Comparison of ENCODE assay signal across 23 mouse cellular contexts in genomic region chr11:121768824-121769223, GRCm38 (mm10).
DNase-seq lines count a peak whose midpoint lies in the region; ATAC-seq lines count a peak whose summit lies in the region.
"Had no signal": no experiment of that assay in that cellular context is flagged by ENCODE, and none has a peak within 500 bp of the region (broad histone marks: within the 10 kb centered on the region; RNA-seq: fewer than 3 reads in every experiment).

No protein-coding gene starts in this region.

- H3K36me3 ChIP-seq in midbrain, embryonic 13.5 days = no peaks in the 10 kb centered on the region
- H3K36me3 ChIP-seq: embryonic facial prominence, embryonic 12.5 days; heart, embryonic 13.5 days; limb, embryonic 12.5 days; liver, embryonic 15.5 days had no signal

- DNase-seq in 3134 (ENCODE audit: extremely low read depth, insufficient read length, low spot score) (peak; percentile 41), 3T3-L1 (ENCODE audit: low read depth, low spot score) (peak; percentile 77)
- peak; percentile 21 for DNase-seq in adrenal gland, postnatal 25 days
- DNase-seq in lung, postnatal 10 days = peak; percentile 49
- DNase-seq in right cerebral cortex, postnatal 10 days (ENCODE audit: low spot score in 2 of 2) = no peak
- no peak for DNase-seq in layer of hippocampus, adult 18-20 months (ENCODE audit: low spot score in 2 of 2)
- DNase-seq in right cerebral cortex, adult 18-20 months = no peak
- DNase-seq: cerebellum, adult 18-20 months; gastrocnemius, postnatal 14 days; heart, postnatal 4 days; kidney, adult 18-20 months; kidney, postnatal 14 days; layer of hippocampus, adult 9-11 months; right cerebral cortex, postnatal 4 days; thymus, postnatal 36 days had no signal

- H3K4me1 ChIP-seq in midbrain, embryonic 13.5 days (replicated peaks) = no peaks in the 10 kb centered on the region
- H3K4me1 ChIP-seq: embryonic facial prominence, embryonic 12.5 days; heart, embryonic 13.5 days; limb, embryonic 12.5 days; liver, embryonic 15.5 days; megakaryocyte, embryonic 14.5 days had no signal

- no peak overlapping the region for H3K4me3 ChIP-seq in midbrain, embryonic 13.5 days (replicated peaks)
- H3K4me3 ChIP-seq: embryonic facial prominence, embryonic 12.5 days; heart, embryonic 13.5 days; limb, embryonic 12.5 days; liver, embryonic 15.5 days; megakaryocyte, embryonic 14.5 days had no signal

- H3K4me2 ChIP-seq in midbrain, embryonic 13.5 days (replicated peaks) = no peak overlapping the region
- H3K4me2 ChIP-seq: embryonic facial prominence, embryonic 12.5 days; heart, embryonic 13.5 days; limb, embryonic 12.5 days; liver, embryonic 15.5 days had no signal

- 72% methylated on average over 3 of the region's 3 CpGs for WGBS in midbrain, embryonic 13.5 days

- ATAC-seq in midbrain, embryonic 13.5 days = no peak
- ATAC-seq: hindbrain, postnatal 0 days had no signal

- H3K9me3 ChIP-seq in midbrain, embryonic 13.5 days = no peaks in the 10 kb centered on the region
- H3K9me3 ChIP-seq: embryonic facial prominence, embryonic 12.5 days; heart, embryonic 13.5 days; limb, embryonic 12.5 days; liver, embryonic 15.5 days; megakaryocyte, embryonic 14.5 days had no signal

- no peak overlapping the region for H3K9ac ChIP-seq in midbrain, embryonic 13.5 days (replicated peaks)
- H3K9ac ChIP-seq: embryonic facial prominence, embryonic 12.5 days; heart, embryonic 13.5 days; limb, embryonic 12.5 days; liver, embryonic 15.5 days had no signal

- no peak overlapping the region for H3K27ac ChIP-seq in midbrain, embryonic 13.5 days
- H3K27ac ChIP-seq: embryonic facial prominence, embryonic 12.5 days; heart, embryonic 13.5 days; hindbrain, postnatal 0 days; limb, embryonic 12.5 days; liver, embryonic 15.5 days had no signal

- no peaks in the 10 kb centered on the region for H3K27me3 ChIP-seq in midbrain, embryonic 13.5 days
- H3K27me3 ChIP-seq: CH12.LX; embryonic facial prominence, embryonic 12.5 days; limb, embryonic 12.5 days had no signal

Comparison
In these comparisons a context has a peak if more than half of its experiments do, and no peak if none do; other contexts are left out.
1. DNase-seq: peak in 3134 (single experiment), 3T3-L1 (single experiment), adrenal gland, postnatal 25 days (single experiment) and lung, postnatal 10 days (single experiment); none in right cerebral cortex, postnatal 10 days (0 of 2), layer of hippocampus, adult 18-20 months (0 of 2) and right cerebral cortex, adult 18-20 months (single experiment).